8 mouse cellular contexts compared by ENCODE assay signal in genomic region chr10:81025639-81026275, GRCm38 (mm10). TPM values are rescaled to one million over a fixed set of nuclear protein-coding genes. Genes with fewer than 3 reads are reported as not detected.
DNase-seq lines count a peak whose midpoint lies in the region; ATAC-seq lines count a peak whose summit lies in the region.

Gene Diras1 (minus strand): TSS chr10:81025662.

- peaks cover 4% of the 10 kb centered on the region; the same call in 1 of the 2 replicates for H3K36me3 ChIP-seq in kidney, embryonic 16.5 days (ENCODE audit: insufficient read depth, low read length)
- H3K36me3 ChIP-seq in embryonic facial prominence, embryonic 13.5 days = peaks cover 14% of the 10 kb centered on the region
- peaks cover 3% of the 10 kb centered on the region; the same call in 1 of the 2 replicates for H3K36me3 ChIP-seq in intestine, embryonic 15.5 days
- H3K36me3 ChIP-seq in midbrain, embryonic 13.5 days = peaks cover 15% of the 10 kb centered on the region

- 0 out of 2 replicates have a peak within 1 kb of the TSS, but pooled peaks have one; percentile 11 for H3K9ac ChIP-seq in kidney, embryonic 16.5 days (replicated peaks; ENCODE audit: low read length)
- H3K9ac ChIP-seq in embryonic facial prominence, embryonic 13.5 days = peak within 1 kb of the TSS; percentile 36; the same call in 1 of the 2 replicates
- no peak within 1 kb of the TSS for H3K9ac ChIP-seq in intestine, embryonic 15.5 days
- peak within 1 kb of the TSS; percentile 85 for H3K9ac ChIP-seq in midbrain, embryonic 13.5 days (replicated peaks)

- H3K4me2 ChIP-seq in kidney, embryonic 16.5 days (replicated peaks; ENCODE audit: low read depth, low read length) = peak within 1 kb of the TSS; percentile 49
- H3K4me2 ChIP-seq in embryonic facial prominence, embryonic 13.5 days = peak within 1 kb of the TSS; percentile 61
- H3K4me2 ChIP-seq in intestine, embryonic 15.5 days (replicated peaks) = peak within 1 kb of the TSS; percentile 62
- H3K4me2 ChIP-seq in midbrain, embryonic 13.5 days (replicated peaks) = peak within 1 kb of the TSS; percentile 77

- H3K4me1 ChIP-seq in kidney, embryonic 16.5 days (ENCODE audit: insufficient read depth, low read length) = 0 out of 2 replicates have a peak, but pooled peaks cover 3% of the 10 kb centered on the region
- H3K4me1 ChIP-seq in embryonic facial prominence, embryonic 13.5 days = peaks cover 3% of the 10 kb centered on the region; the same call in 1 of the 2 replicates
- H3K4me1 ChIP-seq in intestine, embryonic 15.5 days (replicated peaks) = peaks cover 4% of the 10 kb centered on the region; the same call in 1 of the 2 replicates
- H3K4me1 ChIP-seq in midbrain, embryonic 13.5 days (replicated peaks) = peaks cover 16% of the 10 kb centered on the region

- no peak within 1 kb of the TSS for H3K27ac ChIP-seq in kidney, embryonic 16.5 days (ENCODE audit: low read length)
- no peak within 1 kb of the TSS for H3K27ac ChIP-seq in embryonic facial prominence, embryonic 13.5 days
- H3K27ac ChIP-seq in intestine, embryonic 15.5 days = no peak within 1 kb of the TSS
- no peak within 1 kb of the TSS for H3K27ac ChIP-seq in midbrain, embryonic 13.5 days

- no peak for DNase-seq in kidney, postnatal 25 days
- DNase-seq in c-Kit-positive CD71-positive TER-119-positive erythroid progenitor cells, embryonic 14.5 days (ENCODE audit: low spot score) = no peak
- DNase-seq in lung, postnatal 25 days (ENCODE audit: low spot score) = no peak
- no peak for DNase-seq in frontal cortex, postnatal 14 days (ENCODE audit: low spot score in 2 of 2)

- H3K9me3 ChIP-seq in kidney, embryonic 16.5 days (ENCODE audit: low read length) = no peaks in the 10 kb centered on the region
- peaks cover 4% of the 10 kb centered on the region; the same call in 1 of the 2 replicates for H3K9me3 ChIP-seq in embryonic facial prominence, embryonic 13.5 days
- H3K9me3 ChIP-seq in intestine, embryonic 15.5 days = peaks cover 3% of the 10 kb centered on the region; the same call in 1 of the 2 replicates
- no peaks in the 10 kb centered on the region for H3K9me3 ChIP-seq in midbrain, embryonic 13.5 days

- no peak for ATAC-seq in kidney, embryonic 16.5 days (ENCODE audit: low FRiP score, low TSS enrichment)
- ATAC-seq in embryonic facial prominence, embryonic 13.5 days (ENCODE audit: insufficient number of reproducible peaks, insufficient read depth, low FRiP score, low TSS enrichment, low read depth) = no peak
- ATAC-seq in intestine, embryonic 15.5 days = no peak
- 0 out of 2 replicates have a peak, but pooled peaks have one; percentile 3 for ATAC-seq in midbrain, embryonic 13.5 days

- 48% methylated on average over 12 of the region's 12 CpGs for WGBS in kidney, embryonic 16.5 days
- WGBS in embryonic facial prominence, embryonic 13.5 days = 48% methylated on average over 12 of the region's 12 CpGs
- 42% methylated on average over 12 of the region's 12 CpGs for WGBS in intestine, embryonic 15.5 days
- 47% methylated on average over 12 of the region's 12 CpGs for WGBS in midbrain, embryonic 13.5 days

- peaks cover 29% of the 10 kb centered on the region for H3K27me3 ChIP-seq in kidney, embryonic 16.5 days (ENCODE audit: insufficient read depth, low read length)
- H3K27me3 ChIP-seq in embryonic facial prominence, embryonic 13.5 days = peaks cover 56% of the 10 kb centered on the region
- H3K27me3 ChIP-seq in intestine, embryonic 15.5 days (replicated peaks) = peaks cover 40% of the 10 kb centered on the region
- H3K27me3 ChIP-seq in midbrain, embryonic 13.5 days = peaks cover 33% of the 10 kb centered on the region

- H3K4me3 ChIP-seq in kidney, embryonic 16.5 days (ENCODE audit: low read length) = peak within 1 kb of the TSS; percentile 19
- peak within 1 kb of the TSS; percentile 37 for H3K4me3 ChIP-seq in embryonic facial prominence, embryonic 13.5 days
- peak within 1 kb of the TSS; percentile 29 for H3K4me3 ChIP-seq in intestine, embryonic 15.5 days (replicated peaks)
- peak within 1 kb of the TSS; percentile 57 for H3K4me3 ChIP-seq in midbrain, embryonic 13.5 days (replicated peaks)

RNA-seq across cellular contexts. Expression of gene Diras1, which starts in this region (rescaled TPM):
- polyA plus RNA-seq in kidney, embryonic 16.5 days (2015; fragmentation: Nextera tagmentation; extraction: Ambion mirVana) = 0.11 and 0.41 TPM in 2 replicates
- polyA plus RNA-seq in embryonic facial prominence, embryonic 13.5 days (2015; fragmentation: Nextera tagmentation; extraction: Ambion mirVana) = 0.80 and 1.0 TPM in 2 replicates
- polyA plus RNA-seq in intestine, embryonic 15.5 days (2015; fragmentation: Nextera tagmentation; extraction: Ambion mirVana) = 0.94 and 1.2 TPM in 2 replicates
- polyA plus RNA-seq in midbrain, embryonic 13.5 days (2015; fragmentation: Nextera tagmentation; extraction: Ambion mirVana) = 30.9 and 34.3 TPM in 2 replicates

Comparison
In these comparisons a context has a peak if more than half of its experiments do, and no peak if none do; other contexts are left out.
1. RNA of gene Diras1 (polyA plus RNA-seq): 30.9 to 34.3 TPM in midbrain, embryonic 13.5 days; 0.80 to 1.0 TPM in embryonic facial prominence, embryonic 13.5 days, 0.94 to 1.2 TPM in intestine, embryonic 15.5 days and 0.11 to 0.41 TPM in kidney, embryonic 16.5 days; every median in the first group is over 10 times any median in the second.
2. Peak in every context shown above with its lines, with median percentiles within 50 percentile points of each other: H3K4me2 ChIP-seq and H3K4me3 ChIP-seq.